Mouse (Mus musculus) CD8-positive naive resting alpha-beta T cell, adult 57 days (primary cell): Measurements from ENCODE around the gene Ubb. TPM values are rescaled to one million over a fixed set of nuclear protein-coding genes. Genes with fewer than 3 reads are reported as not detected.

Source experiments
- total RNA-seq: library from RNA; stranded (reverse); gene quantifications from one replicate; pipeline ENCODE4 v1.2.4, GENCODE M21; 2023

The Ubb gene
- 1,228 TPM for total RNA-seq

GRCm38 (mm10) chr11:62550727-62551225 lies at the start of gene Ubb:
Gene Ubb (plus strand): TSS chr11:62551171.

GRCm38 (mm10) chr11:62539089-62539890 lies 11.7 kb upstream of the Ubb start, which contains the start of gene Cenpv:
Gene Cenpv (minus strand): TSS chr11:62539261.

GRCm38 (mm10) chr11:62573959-62574702 lies 23.2 kb downstream of the Ubb start, which contains the start of gene Trpv2:
Gene Trpv2 (plus strand): TSS chr11:62574486.

Other genes starting within 250 kb of the Ubb start
- gene Pigl, start 92.7 kb upstream of the Ubb start, total RNA-seq, result 7.1 TPM
- gene Ncor1, start 92.6 kb upstream of the Ubb start, total RNA-seq, result 433 TPM
- 7.4 TPM for gene Cenpv, start 11.9 kb upstream of the Ubb start, total RNA-seq
- 50.0 TPM for gene Trpv2, start 23.3 kb downstream of the Ubb start, total RNA-seq
- 0.86 TPM for gene Lrrc75a, start 97.4 kb downstream of the Ubb start, total RNA-seq
- gene Mmgt2, start 97.5 kb downstream of the Ubb start, total RNA-seq, result 23.4 TPM
- 10.7 TPM for gene Zfp287, start 180.7 kb downstream of the Ubb start, total RNA-seq
- not detected for gene Gm10428, start 201.9 kb downstream of the Ubb start, total RNA-seq
- gene Zfp286, start 238.3 kb downstream of the Ubb start, total RNA-seq, result 5.5 TPM